Mouse (Mus musculus) forebrain, embryonic 14.5 days (tissue): ENCODE measurements around the gene Tomm20l. TPM values are rescaled to one million over a fixed set of nuclear protein-coding genes. Genes with fewer than 3 reads are reported as not detected.

Experiments
- ATAC-seq: fragments of 200-750 bp; cut with Nextera tagmentation; 2 replicates; pipeline ENCODE4 v1.8.0; 2017; ENCODE audit warnings: mild to moderate bottlenecking, moderate library complexity
- DNase-seq: peaks from one replicate; pipeline ENCODE4 v3.0.0-alpha.2; 2015; ENCODE audit warnings: low spot score
- H3K27ac ChIP-seq: fragments of 300-500 bp; sonication (generic); 2 replicates; pipeline ENCODE4 v1.5.1; 2014; ENCODE audit warnings: low read depth, mild to moderate bottlenecking, control low read depth, low read length, moderate library complexity
- H3K27me3 ChIP-seq: fragments of 300-500 bp; sonication (generic); replicated peaks from 2 replicates; pipeline ENCODE4 v1.6.1; 2014; ENCODE audit warnings: low read length, control low read depth, mixed read lengths; ENCODE audit not compliant: control insufficient read depth, insufficient read depth
- H3K36me3 ChIP-seq: fragments of 300-500 bp; sonication (generic); 2 replicates; pipeline ENCODE4 v1.6.1; 2014; ENCODE audit warnings: low read length, control low read depth; ENCODE audit not compliant: control insufficient read depth, insufficient read depth
- H3K4me1 ChIP-seq: fragments of 300-500 bp; sonication (generic); 2 replicates; pipeline ENCODE4 v1.6.1; 2014; ENCODE audit warnings: antibody characterized with exemption, low read length, control low read depth; ENCODE audit not compliant: control insufficient read depth, insufficient read depth
- H3K4me2 ChIP-seq: fragments of 300-500 bp; sonication (generic); 2 replicates; pipeline ENCODE4 v1.6.1; 2014; ENCODE audit warnings: mild to moderate bottlenecking, control low read depth, low read length
- H3K4me3 ChIP-seq: fragments of 300-500 bp; sonication (generic); 2 replicates; pipeline ENCODE4 v1.5.1; 2014; ENCODE audit warnings: low read depth, low read length, control low read depth
- H3K9ac ChIP-seq: fragments of 300-500 bp; sonication (generic); 2 replicates; pipeline ENCODE4 v1.6.1; 2014; ENCODE audit warnings: mild to moderate bottlenecking, low read length, control low read depth, moderate library complexity
- H3K9me3 ChIP-seq: fragments of 300-500 bp; sonication (generic); replicated peaks from 2 replicates; pipeline ENCODE4 v1.6.1; 2016; ENCODE audit warnings: low read length, control low read depth, mixed read lengths; ENCODE audit not compliant: control insufficient read depth
- WGBS: fragments of 180-500 bp; shearing (Covaris S2); extraction: QIAGEN DNeasy Blood & Tissue Kit; methylation state at CpG from one replicate; pipeline ENCODE4 v1.1.7; 2014; 5-methylcytosine and 5-hydroxymethylcytosine counted together
- polyA plus RNA-seq: library from polyadenylated mRNA; unstranded; fragments of >200 nt; fragmentation: Nextera tagmentation; extraction: Ambion mirVana; gene quantifications from 2 replicates; pipeline ENCODE4 v1.2.1, GENCODE M21; 2014

The Tomm20l gene
- polyA plus RNA-seq, 1 experiment from 2014 or later = not detected

GRCm38 (mm10) chr12:71139258-71139828, 28.1 kb downstream of the Tomm20l start:
- no peak overlapping the region for H3K9ac ChIP-seq
- peaks cover 39% of the 10 kb centered on the region for H3K36me3 ChIP-seq
- no peaks in the 10 kb centered on the region for H3K9me3 ChIP-seq
- no peak for ATAC-seq
- peak overlapping the region; percentile 91; the same call in 1 of the 2 replicates for H3K4me3 ChIP-seq
- WGBS = 80% methylated on average over 5 of the region's 5 CpGs
- H3K4me1 ChIP-seq = peaks cover 18% of the 10 kb centered on the region
- no peak for DNase-seq
- no peak overlapping the region for H3K27ac ChIP-seq
- no peaks in the 10 kb centered on the region for H3K27me3 ChIP-seq
- H3K4me2 ChIP-seq = peak overlapping the region; percentile 96

DNA sequence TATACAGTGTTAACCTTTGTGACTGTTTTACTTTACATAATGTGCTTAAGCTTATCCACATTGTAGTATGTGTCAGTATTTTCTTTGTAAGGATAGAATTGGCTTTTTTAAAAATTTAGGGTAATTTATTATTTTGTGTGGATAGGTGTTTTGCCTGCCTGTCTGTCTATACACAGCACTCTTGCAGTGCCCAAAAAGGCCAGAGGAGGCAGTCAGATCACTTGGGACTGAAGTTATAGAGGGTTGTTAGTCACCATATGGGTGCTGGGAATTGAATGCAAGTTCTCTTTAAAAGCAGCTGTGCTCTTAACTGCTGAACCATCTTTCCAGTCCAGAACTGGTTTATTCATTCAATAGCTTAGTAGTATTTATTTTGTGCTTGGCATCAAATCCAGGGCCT, 30.0 kb downstream of the Tomm20l start:
- peaks cover 58% of the 10 kb centered on the region for H3K36me3 ChIP-seq
- H3K27me3 ChIP-seq = no peaks in the 10 kb centered on the region
- ATAC-seq (no peak), DNase-seq (no peak)
- no peak overlapping the region for H3K4me2 ChIP-seq
- peaks cover 13% of the 10 kb centered on the region for H3K4me1 ChIP-seq
- no peak overlapping the region for H3K4me3 ChIP-seq
- no peak overlapping the region for H3K9ac ChIP-seq
- no peaks in the 10 kb centered on the region for H3K9me3 ChIP-seq
- H3K27ac ChIP-seq = no peak overlapping the region

- DNase-seq (peak; percentile 54), ATAC-seq (no peak)
- H3K4me1 ChIP-seq = no peaks in the 10 kb centered on the region
- H3K9me3 ChIP-seq = no peaks in the 10 kb centered on the region
- 93% methylated on average over 3 of the region's 3 CpGs for WGBS
- no peak overlapping the region for H3K4me2 ChIP-seq
- H3K36me3 ChIP-seq = peaks cover 85% of the 10 kb centered on the region
- no peak overlapping the region for H3K27ac ChIP-seq
- no peak overlapping the region for H3K4me3 ChIP-seq
- no peaks in the 10 kb centered on the region for H3K27me3 ChIP-seq
- H3K9ac ChIP-seq = no peak overlapping the region
Observed at GRCm38 (mm10) chr12:71147641-71148040, 36.4 kb downstream of the Tomm20l start.

GRCm38 (mm10) chr12:71148801-71149200, 37.6 kb downstream of the Tomm20l start:
- Histone ChIP-seq H3K4me1 (no peaks in the 10 kb centered on the region), H3K27me3 (no peaks in the 10 kb centered on the region), H3K9me3 (no peaks in the 10 kb centered on the region), H3K4me2 (no peak overlapping the region), H3K4me3 (no peak overlapping the region), H3K27ac (no peak overlapping the region), H3K36me3 (peaks cover 86% of the 10 kb centered on the region), H3K9ac (no peak overlapping the region)
- WGBS = 96% methylated on average over 9 of the region's 9 CpGs
- no peak for DNase-seq
- no peak for ATAC-seq

DNA sequence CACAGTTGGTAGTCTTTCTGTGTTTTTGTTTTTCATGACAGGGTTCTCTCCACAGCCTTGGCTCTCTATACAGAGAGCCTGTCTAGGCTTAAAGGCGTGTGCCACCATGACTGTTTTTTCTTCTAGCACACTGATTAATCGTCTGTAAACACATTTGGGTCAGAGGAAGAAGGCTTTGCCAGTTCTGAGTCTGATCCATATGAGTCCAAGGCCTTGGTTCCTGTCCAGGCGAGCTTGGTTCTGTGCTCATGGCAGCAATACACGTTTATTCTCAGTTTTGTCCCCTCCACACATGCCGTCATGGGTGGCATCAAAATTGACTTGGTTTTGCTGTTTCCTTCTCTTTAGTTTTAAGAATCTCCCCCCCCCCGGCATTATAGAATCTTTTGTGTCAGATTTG, 38.2 kb downstream of the Tomm20l start:
- WGBS = 89% methylated on average over 6 of the region's 6 CpGs
- Histone ChIP-seq H3K27ac (no peak overlapping the region), H3K4me3 (no peak overlapping the region), H3K9me3 (no peaks in the 10 kb centered on the region), H3K4me1 (no peaks in the 10 kb centered on the region), H3K36me3 (peaks cover 86% of the 10 kb centered on the region), H3K4me2 (no peak overlapping the region), H3K9ac (no peak overlapping the region), H3K27me3 (no peaks in the 10 kb centered on the region)
- no peak for DNase-seq
- ATAC-seq = no peak

DNA sequence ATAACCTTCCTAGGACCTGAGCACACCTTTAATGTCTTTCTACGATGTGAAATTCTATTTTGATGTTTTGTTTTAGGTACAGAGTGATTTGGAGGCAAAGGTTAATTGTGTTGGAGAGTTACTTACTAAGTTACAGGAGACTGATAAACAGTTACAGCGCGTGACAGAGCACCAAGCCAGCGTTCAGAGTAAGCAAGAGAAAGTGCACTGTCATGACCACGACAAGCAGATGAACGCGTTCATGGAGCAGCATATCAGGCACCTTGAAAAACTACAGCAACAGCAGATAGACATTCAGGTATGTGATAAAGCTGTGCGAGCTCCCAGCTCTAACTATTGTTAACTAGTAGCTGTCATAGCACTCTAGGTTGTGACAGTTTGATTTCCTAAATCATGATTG, 38.9 kb downstream of the Tomm20l start:
- DNase-seq = no peak
- no peak for ATAC-seq
- H3K4me1 ChIP-seq = no peaks in the 10 kb centered on the region
- H3K4me3 ChIP-seq = no peak overlapping the region
- no peaks in the 10 kb centered on the region for H3K9me3 ChIP-seq
- peaks cover 86% of the 10 kb centered on the region for H3K36me3 ChIP-seq
- H3K27ac ChIP-seq = no peak overlapping the region
- WGBS = 96% methylated on average over 8 of the region's 8 CpGs
- H3K4me2 ChIP-seq = no peak overlapping the region
- no peaks in the 10 kb centered on the region for H3K27me3 ChIP-seq
- no peak overlapping the region for H3K9ac ChIP-seq

DNA sequence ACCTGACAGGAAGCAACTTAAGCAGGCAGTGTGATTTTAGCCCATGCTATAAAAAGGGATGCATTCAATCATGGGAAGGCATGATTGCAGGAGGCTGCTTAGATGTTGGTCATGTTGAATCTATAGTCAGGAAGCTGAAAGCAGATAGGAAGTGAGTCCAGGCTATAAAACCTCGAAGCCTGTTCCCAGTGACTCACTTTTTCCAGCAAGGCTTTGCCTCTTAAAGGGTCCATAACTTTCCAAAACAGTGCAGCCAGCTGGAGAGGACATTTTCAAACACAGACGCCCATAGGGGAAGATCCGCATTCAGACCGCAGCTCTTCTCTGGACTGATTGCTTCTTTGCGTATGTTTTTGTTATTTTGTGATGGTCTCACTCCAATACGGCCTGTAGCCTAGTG, 43.8 kb downstream of the Tomm20l start:
- 98% methylated on average over 6 of the region's 6 CpGs for WGBS
- Histone ChIP-seq H3K36me3 (peaks cover 87% of the 10 kb centered on the region), H3K9ac (no peak overlapping the region), H3K27me3 (no peaks in the 10 kb centered on the region), H3K9me3 (no peaks in the 10 kb centered on the region), H3K4me1 (no peaks in the 10 kb centered on the region), H3K4me3 (no peak overlapping the region), H3K27ac (no peak overlapping the region), H3K4me2 (no peak overlapping the region)
- DNase-seq (no peak), ATAC-seq (no peak)

DNA sequence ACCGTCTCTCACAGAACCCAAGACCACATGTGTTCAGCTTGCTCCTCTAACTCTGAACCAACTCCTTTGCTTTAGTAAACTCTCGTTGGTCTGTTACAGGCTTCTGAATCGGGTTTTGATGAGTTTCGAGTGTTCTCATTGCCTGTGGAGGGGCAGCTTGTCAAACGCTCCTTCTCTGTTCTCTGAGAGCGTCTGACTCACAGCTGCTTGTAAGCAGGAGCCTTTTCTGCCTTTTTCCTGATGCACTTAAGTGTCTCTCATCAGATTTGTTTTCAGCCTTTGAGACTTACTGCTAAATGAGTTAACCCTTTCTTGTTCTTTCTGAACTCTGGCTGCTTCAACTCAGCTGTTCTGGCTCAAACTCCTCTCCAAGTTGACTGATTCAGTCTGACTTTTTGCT, 46.7 kb downstream of the Tomm20l start:
- Histone ChIP-seq H3K27me3 (no peaks in the 10 kb centered on the region), H3K4me3 (no peak overlapping the region), H3K4me2 (no peak overlapping the region), H3K36me3 (peaks cover 89% of the 10 kb centered on the region), H3K9ac (no peak overlapping the region), H3K27ac (no peak overlapping the region), H3K9me3 (no peaks in the 10 kb centered on the region), H3K4me1 (no peaks in the 10 kb centered on the region)
- DNase-seq (no peak), ATAC-seq (no peak)
- 88% methylated on average over 6 of the region's 6 CpGs for WGBS

GRCm38 (mm10) chr12:71164410-71164809, 53.2 kb downstream of the Tomm20l start:
- Histone ChIP-seq H3K27me3 (no peaks in the 10 kb centered on the region), H3K27ac (no peak overlapping the region), H3K4me1 (no peaks in the 10 kb centered on the region), H3K9me3 (no peaks in the 10 kb centered on the region), H3K36me3 (peaks cover 68% of the 10 kb centered on the region), H3K4me3 (no peak overlapping the region), H3K9ac (no peak overlapping the region), H3K4me2 (no peak overlapping the region)
- ATAC-seq = no peak
- no peak for DNase-seq
- WGBS = 95% methylated on average over 9 of the region's 9 CpGs
